Mouse (Mus musculus) fibroblast of lung, adult 2 months (primary cell): ENCODE data around the gene Cd22.

Experiments used
- DNase-seq: peaks from one replicate; pipeline ENCODE4 v3.0.0-alpha.2; 2011; ENCODE audit warnings: low read depth

Gene Cd22

DNA sequence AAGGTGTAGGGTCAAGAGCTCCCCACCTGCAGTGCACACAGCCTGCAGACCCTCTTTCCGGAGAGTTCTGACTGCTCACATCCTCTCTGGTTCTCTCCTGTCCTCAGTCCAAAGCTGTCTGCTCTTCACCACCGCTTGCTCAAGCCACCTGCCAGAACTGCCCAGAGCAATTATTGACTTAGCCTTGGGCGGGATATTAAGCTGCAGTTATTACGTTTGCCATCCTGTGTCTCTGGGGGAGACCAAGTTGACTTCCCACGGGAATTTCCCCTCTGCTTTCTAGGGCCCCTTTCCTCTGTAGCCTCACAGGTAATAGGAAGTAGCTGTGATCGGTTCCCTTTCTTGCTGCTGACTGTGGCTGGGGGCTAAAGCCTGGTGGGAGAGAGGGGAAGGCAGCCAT is 60.0 kb downstream of the Cd22 start:
- no peak for DNase-seq
